Mouse (Mus musculus) C2C12 (cell line): ENCODE results near the gene Schip1.

Experiments used
- CEBPB ChIP-seq: IDR thresholded peaks from one replicate; pipeline ENCODE4 v1.6.1; 2011; ENCODE audit warnings: low read depth, mild to moderate bottlenecking, control low read depth, moderate library complexity
- CTCF ChIP-seq: IDR thresholded peaks from one replicate; pipeline ENCODE4 v1.5.1; 2011; ENCODE audit not compliant: control insufficient read depth, insufficient read depth, insufficient read length
- MAX ChIP-seq: IDR thresholded peaks from one replicate; pipeline ENCODE4 v1.6.1; 2011; ENCODE audit warnings: mild to moderate bottlenecking, control low read depth
- USF1 ChIP-seq: IDR thresholded peaks from one replicate; pipeline ENCODE4 v1.6.1; 2011; ENCODE audit warnings: low read depth, mild to moderate bottlenecking, control low read depth, moderate library complexity

- TF ChIP-seq MAX (no peak), USF1 (no peak), CTCF (no peak), CEBPB (no peak)
Observed at GRCm38 (mm10) chr3:68496513-68496912, 431.9 kb downstream of the Schip1 start.
